ENCODE assay signal across 8 mouse cellular contexts in genomic region chr11:3374293-3374645, GRCm38 (mm10). TPM values are rescaled to one million over a fixed set of nuclear protein-coding genes. Genes with fewer than 3 reads are reported as not detected.
DNase-seq lines count a peak whose midpoint lies in the region; ATAC-seq and TF ChIP-seq lines count a peak whose summit lies in the region.

No protein-coding gene starts in this region.

- intact Hi-C loops in heart, adult 2 months (cut with DNase I): loop anchor here (5.0 kb wide), 1 partner anchor 33 kb away; the partner anchor contains the start of gene Limk2
- intact Hi-C loops in left cerebral cortex, adult 2 months (cut with DNase I): no loop called here

- H3K27ac ChIP-seq in heart, embryonic 15.5 days: peak overlapping the region; percentile 92
- no peak overlapping the region for H3K27ac ChIP-seq in heart, adult 2 months
- no peak overlapping the region for H3K27ac ChIP-seq in hindbrain, embryonic 11.5 days (ENCODE audit: low read depth, low read length)
- H3K27ac ChIP-seq in neural tube, embryonic 12.5 days: peak overlapping the region; percentile 42; the same call in 1 of the 2 replicates
- no peak overlapping the region for H3K27ac ChIP-seq in left cerebral cortex, adult 2 months

- TF ChIP-seq EP300 in heart, adult 2 months (IDR thresholded peaks at IDR 0.05; ENCODE audit: insufficient read depth, low read depth, low read length): no peak

- H3K9me3 ChIP-seq in heart, embryonic 15.5 days (replicated peaks): no peaks in the 10 kb centered on the region
- no peaks in the 10 kb centered on the region for H3K9me3 ChIP-seq in hindbrain, embryonic 11.5 days (ENCODE audit: control insufficient read depth, low read length)
- H3K9me3 ChIP-seq in neural tube, embryonic 12.5 days: no peaks in the 10 kb centered on the region

- DNase-seq in heart, adult 2 months: no peak
- DNase-seq in embryo, embryonic 10 days (ENCODE audit: low spot score): peak; percentile 55
- peak; percentile 23 for DNase-seq in hindbrain, embryonic 11.5 days (ENCODE audit: low spot score)
- no peak for DNase-seq in left cerebral cortex, adult 2 months (ENCODE audit: extremely low spot score in 1 of 2, low spot score in 2 of 2)
- no peak for DNase-seq in right cerebral cortex, postnatal 36 days (ENCODE audit: low spot score in 2 of 2)
- no peak for DNase-seq in frontal cortex, postnatal 10 days (ENCODE audit: low spot score in 2 of 2)

- peaks cover 51% of the 10 kb centered on the region for H3K4me1 ChIP-seq in heart, embryonic 15.5 days (replicated peaks)
- no peaks in the 10 kb centered on the region; the same call in 1 of the 2 replicates for H3K4me1 ChIP-seq in heart, adult 2 months (ENCODE audit: control insufficient read depth, insufficient read depth, low read length)
- peaks cover 4% of the 10 kb centered on the region; the same call in 1 of the 2 replicates for H3K4me1 ChIP-seq in hindbrain, embryonic 11.5 days (replicated peaks; ENCODE audit: control insufficient read depth, insufficient read depth, low read length)
- peaks cover 40% of the 10 kb centered on the region for H3K4me1 ChIP-seq in neural tube, embryonic 12.5 days

- ATAC-seq in heart, embryonic 15.5 days (replicated peaks; ENCODE audit: insufficient number of reproducible peaks, insufficient read depth, low FRiP score, low read depth): 0 out of 2 replicates have a peak, but pooled peaks have one; percentile 23
- ATAC-seq in hindbrain, embryonic 11.5 days (ENCODE audit: low FRiP score): no peak
- ATAC-seq in neural tube, embryonic 12.5 days (ENCODE audit: low FRiP score, low read depth): no peak

- no peak for TF ChIP-seq CTCF in heart, adult 2 months (IDR thresholded peaks at IDR 0.05)
- no peak for TF ChIP-seq CTCF in left cerebral cortex, adult 2 months (IDR thresholded peaks at IDR 0.05)

- no peaks in the 10 kb centered on the region for H3K36me3 ChIP-seq in heart, embryonic 15.5 days
- H3K36me3 ChIP-seq in heart, adult 2 months (ENCODE audit: control insufficient read depth, insufficient read depth, low read length): no peaks in the 10 kb centered on the region
- H3K36me3 ChIP-seq in hindbrain, embryonic 11.5 days (ENCODE audit: control insufficient read depth, insufficient read depth, low read length): no peaks in the 10 kb centered on the region
- H3K36me3 ChIP-seq in neural tube, embryonic 12.5 days: no peaks in the 10 kb centered on the region

- H3K4me2 ChIP-seq in heart, embryonic 15.5 days: peak overlapping the region; percentile 53
- H3K4me2 ChIP-seq in hindbrain, embryonic 11.5 days (replicated peaks; ENCODE audit: low read depth, low read length): no peak overlapping the region
- H3K4me2 ChIP-seq in neural tube, embryonic 12.5 days (replicated peaks): peak overlapping the region; percentile 24

- WGBS in heart, embryonic 15.5 days: 10% methylated on average over 7 of the region's 7 CpGs
- 44% methylated on average over 7 of the region's 7 CpGs for WGBS in heart, adult 2 months
- WGBS in hindbrain, embryonic 11.5 days: 24% methylated on average over 7 of the region's 7 CpGs
- 17% methylated on average over 7 of the region's 7 CpGs for WGBS in neural tube, embryonic 12.5 days

- H3K27me3 ChIP-seq in heart, embryonic 15.5 days: no peaks in the 10 kb centered on the region
- H3K27me3 ChIP-seq in heart, adult 2 months (ENCODE audit: control insufficient read depth, insufficient read depth, low read length): no peaks in the 10 kb centered on the region
- no peaks in the 10 kb centered on the region for H3K27me3 ChIP-seq in hindbrain, embryonic 11.5 days (ENCODE audit: control insufficient read depth, insufficient read depth, low read length)
- no peaks in the 10 kb centered on the region for H3K27me3 ChIP-seq in neural tube, embryonic 12.5 days (replicated peaks)

- peak overlapping the region; percentile 20; the same call in 1 of the 2 replicates for H3K9ac ChIP-seq in heart, embryonic 15.5 days
- H3K9ac ChIP-seq in heart, adult 2 months (ENCODE audit: low read depth, low read length): no peak overlapping the region
- H3K9ac ChIP-seq in hindbrain, embryonic 11.5 days (ENCODE audit: low read depth, low read length): no peak overlapping the region
- peak overlapping the region; percentile 26; the same call in 1 of the 2 replicates for H3K9ac ChIP-seq in neural tube, embryonic 12.5 days

- TF ChIP-seq POLR2A in heart, adult 2 months (IDR thresholded peaks at IDR 0.05; ENCODE audit: insufficient read depth, low read depth, low read length): no peak

- no peaks in the 10 kb centered on the region for H3K79me2 ChIP-seq in heart, adult 2 months (replicated peaks; ENCODE audit: control insufficient read depth, insufficient read depth, low read length)

- H3K4me3 ChIP-seq in heart, embryonic 15.5 days: peak overlapping the region; percentile 14; the same call in 1 of the 2 replicates
- no peak overlapping the region for H3K4me3 ChIP-seq in heart, adult 2 months
- no peak overlapping the region for H3K4me3 ChIP-seq in hindbrain, embryonic 11.5 days (ENCODE audit: low read depth, low read length)
- no peak overlapping the region for H3K4me3 ChIP-seq in neural tube, embryonic 12.5 days
- H3K4me3 ChIP-seq in left cerebral cortex, adult 2 months: no peak overlapping the region

RNA-seq across cellular contexts. Expression of gene Limk2, which starts 34.7 kb away (rescaled TPM):
- polyA plus RNA-seq in heart, embryonic 15.5 days (2015; fragmentation: Nextera tagmentation; extraction: Ambion mirVana): 42.3 and 54.6 TPM in 2 replicates
- 10 to 100 TPM; 16.4 to 17.1 TPM for total RNA-seq in heart, adult 2 months (2021)
- polyA plus RNA-seq in heart, adult 2 months (2012; rRNA removed): 39.5 and 41.8 TPM in 2 replicates
- polyA plus RNA-seq in hindbrain, embryonic 11.5 days (2014; fragmentation: Nextera tagmentation; extraction: Ambion mirVana): 74.8 and 75.0 TPM in 2 replicates
- polyA plus RNA-seq in neural tube, embryonic 12.5 days (2016; fragmentation: Nextera tagmentation; extraction: Ambion mirVana): 117 and 121 TPM in 2 replicates
- 100 to 1,000 TPM in 1 of 2 experiments, 10 to 100 TPM in 1; 97.5 to 109 TPM for total RNA-seq in left cerebral cortex, adult 2 months (2021)

RNA-seq across cellular contexts. Expression of gene Pik3ip1, which starts 44.1 kb away (rescaled TPM):
- polyA plus RNA-seq in heart, embryonic 15.5 days (2015; fragmentation: Nextera tagmentation; extraction: Ambion mirVana): 35.1 and 36.1 TPM in 2 replicates
- 10 to 100 TPM; 29.4 to 36.4 TPM for total RNA-seq in heart, adult 2 months (2021)
- polyA plus RNA-seq in heart, adult 2 months (2012; rRNA removed): 29.5 and 36.2 TPM in 2 replicates
- polyA plus RNA-seq in hindbrain, embryonic 11.5 days (2014; fragmentation: Nextera tagmentation; extraction: Ambion mirVana): 11.5 and 12.0 TPM in 2 replicates
- polyA plus RNA-seq in neural tube, embryonic 12.5 days (2016; fragmentation: Nextera tagmentation; extraction: Ambion mirVana): 21.2 and 22.6 TPM in 2 replicates
- 10 to 100 TPM; 28.1 to 31.5 TPM for total RNA-seq in left cerebral cortex, adult 2 months (2021)

Comparison
In these comparisons a context has a peak if more than half of its experiments do, and no peak if none do; other contexts are left out.
1. H3K27ac ChIP-seq: peak in heart, embryonic 15.5 days (single experiment) and neural tube, embryonic 12.5 days (single experiment); none in heart, adult 2 months (single experiment), hindbrain, embryonic 11.5 days (single experiment) and left cerebral cortex, adult 2 months (single experiment).
2. H3K9ac ChIP-seq: peak in heart, embryonic 15.5 days (single experiment) and neural tube, embryonic 12.5 days (single experiment); none in heart, adult 2 months (single experiment) and hindbrain, embryonic 11.5 days (single experiment).
3. DNase-seq: peak in embryo, embryonic 10 days (single experiment) and hindbrain, embryonic 11.5 days (single experiment); none in heart, adult 2 months (0 of 2), left cerebral cortex, adult 2 months (0 of 2), right cerebral cortex, postnatal 36 days (0 of 2) and frontal cortex, postnatal 10 days (0 of 2).